Mouse (Mus musculus) neural tube, embryonic 12.5 days (tissue): ENCODE data around the gene Gm42517. TPM values are rescaled to one million over a fixed set of nuclear protein-coding genes. Genes with fewer than 3 reads are reported as not detected.
A peak's percentile ranks its signal among the peaks of the same experiment; 100 is the strongest.

Source experiments
- ATAC-seq: fragments of 200-750 bp; cut with Nextera tagmentation; 2 replicates; pipeline ENCODE4 v1.8.0; 2017; ENCODE audit warnings: low read depth, mild to moderate bottlenecking, moderate TSS enrichment, moderate library complexity; ENCODE audit not compliant: low FRiP score
- H3K27ac ChIP-seq: fragments of 300-500 bp; sonication (generic); 2 replicates; pipeline ENCODE4 v1.5.1; 2016
- H3K27me3 ChIP-seq: fragments of 300-500 bp; sonication (generic); replicated peaks from 2 replicates; pipeline ENCODE4 v1.6.1; 2016; ENCODE audit warnings: mild to moderate bottlenecking
- H3K36me3 ChIP-seq: fragments of 300-500 bp; sonication (generic); 2 replicates; pipeline ENCODE4 v1.6.1; 2016; ENCODE audit warnings: mild to moderate bottlenecking
- H3K4me1 ChIP-seq: fragments of 300-500 bp; sonication (generic); 2 replicates; pipeline ENCODE4 v1.6.1; 2016
- H3K4me2 ChIP-seq: fragments of 300-500 bp; sonication (generic); replicated peaks from 2 replicates; pipeline ENCODE4 v1.6.1; 2016; ENCODE audit warnings: mild to moderate bottlenecking
- H3K4me3 ChIP-seq: fragments of 300-500 bp; sonication (generic); 2 replicates; pipeline ENCODE4 v1.5.1; 2016
- H3K9ac ChIP-seq: fragments of 300-500 bp; sonication (generic); 2 replicates; pipeline ENCODE4 v1.6.1; 2016; ENCODE audit warnings: mild to moderate bottlenecking
- H3K9me3 ChIP-seq: fragments of 300-500 bp; sonication (generic); 2 replicates; pipeline ENCODE4 v1.6.1; 2016; ENCODE audit warnings: mild to moderate bottlenecking
- WGBS: fragments of 180-500 bp; shearing (Covaris S2); methylation state at CpG from one replicate; pipeline ENCODE4 v1.1.7; 2016; 5-methylcytosine and 5-hydroxymethylcytosine counted together
- polyA plus RNA-seq: library from polyadenylated mRNA; unstranded; fragments of >200 nt; fragmentation: Nextera tagmentation; extraction: Ambion mirVana; gene quantifications from 2 replicates; pipeline ENCODE4 v1.2.1, GENCODE M21; 2016

Gm42517 gene
- 0.45 and 0.51 TPM in 2 replicates for polyA plus RNA-seq

DNA sequence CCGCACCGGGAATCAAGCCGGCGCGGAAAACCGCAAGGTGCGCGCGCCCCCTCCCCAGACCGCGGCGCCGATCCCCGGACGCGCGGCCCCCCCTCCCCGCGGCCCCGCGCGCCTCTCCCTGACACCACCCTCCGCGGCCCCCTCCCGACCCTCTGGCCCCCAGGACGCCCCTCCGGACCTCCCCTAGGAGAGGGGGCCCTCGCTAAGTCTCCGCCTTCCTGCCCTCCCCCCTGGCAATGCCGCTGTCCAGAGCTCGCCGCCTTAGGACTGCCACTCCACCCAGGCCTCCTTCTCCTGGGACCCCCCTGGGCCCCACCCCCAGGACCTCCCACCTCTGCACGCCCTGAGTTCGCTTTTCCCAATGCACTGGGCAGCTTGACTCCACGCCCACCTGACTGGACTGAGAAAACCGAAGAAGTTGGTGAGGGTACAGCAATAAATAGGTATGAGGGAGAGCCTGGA, at the start of gene Gm42517:
TSS of gene Gm42517 (minus strand) at position 52 of the 462 bp plus-strand sequence.
- WGBS: under 1% methylated on average over 26 of the region's 36 CpGs
- 0 out of 2 replicates have a peak, but pooled peaks have one; percentile 2 for ATAC-seq
- Histone ChIP-seq H3K36me3 (no peaks in the 10 kb centered on the region), H3K9me3 (no peaks in the 10 kb centered on the region), H3K4me3 (peak within 1 kb of the TSS; percentile 55), H3K4me1 (peaks cover 27% of the 10 kb centered on the region), H3K9ac (peak within 1 kb of the TSS; percentile 56), H3K27me3 (peaks cover 93% of the 10 kb centered on the region), H3K4me2 (peak within 1 kb of the TSS; percentile 96), H3K27ac (no peak within 1 kb of the TSS)

DNA sequence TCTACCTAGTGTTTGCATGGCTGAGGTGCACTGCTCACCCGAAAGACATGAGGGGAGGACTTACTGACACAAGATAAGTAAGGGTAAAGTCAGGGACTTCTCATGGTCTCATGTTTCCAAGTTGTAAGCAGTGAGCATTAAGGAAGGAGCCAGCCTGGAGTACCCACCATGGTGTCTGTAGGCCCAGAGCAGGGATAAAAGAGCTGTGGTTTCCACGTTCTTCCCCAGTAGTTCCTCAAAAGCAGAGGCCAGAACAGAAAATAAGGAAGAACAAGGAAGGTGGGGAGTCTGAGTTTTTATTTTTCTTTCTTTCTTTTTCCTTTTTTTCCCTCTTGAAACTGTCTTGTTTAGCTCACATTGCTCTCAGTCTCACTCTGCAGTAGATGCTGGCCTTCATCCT, 47.0 kb upstream of the Gm42517 start:
- Histone ChIP-seq H3K36me3 (no peaks in the 10 kb centered on the region), H3K27ac (no peak overlapping the region), H3K9me3 (no peaks in the 10 kb centered on the region), H3K4me2 (no peak overlapping the region), H3K27me3 (no peaks in the 10 kb centered on the region), H3K4me3 (no peak overlapping the region), H3K4me1 (no peaks in the 10 kb centered on the region), H3K9ac (no peak overlapping the region)
- WGBS: 81% methylated on average over 2 of the region's 2 CpGs
- ATAC-seq: no peak

DNA sequence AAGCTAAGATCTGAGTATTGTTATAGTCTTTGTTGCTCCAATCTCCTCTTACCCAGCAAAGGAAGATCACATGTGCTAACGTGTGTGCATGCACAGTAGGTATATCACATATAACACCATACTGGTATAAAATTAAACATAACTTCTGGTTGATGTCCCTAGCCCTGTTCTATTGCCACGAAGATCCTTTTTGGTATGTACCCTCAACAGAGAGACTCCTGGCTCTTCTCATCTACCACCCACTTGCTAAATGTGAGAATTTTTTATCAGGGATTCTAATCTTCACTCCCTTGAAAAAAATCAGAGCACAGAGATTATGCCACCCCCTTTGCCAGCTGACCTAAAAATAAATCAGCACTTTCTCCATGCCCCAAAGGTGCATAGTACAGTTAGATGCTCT, 39.3 kb upstream of the Gm42517 start:
- Histone ChIP-seq H3K9ac (no peak overlapping the region), H3K27me3 (no peaks in the 10 kb centered on the region), H3K27ac (no peak overlapping the region), H3K36me3 (no peaks in the 10 kb centered on the region), H3K4me1 (no peaks in the 10 kb centered on the region), H3K4me2 (no peak overlapping the region), H3K4me3 (no peak overlapping the region), H3K9me3 (no peaks in the 10 kb centered on the region)
- ATAC-seq: no peak
- WGBS: 83% methylated on average over 2 of the region's 2 CpGs

DNA sequence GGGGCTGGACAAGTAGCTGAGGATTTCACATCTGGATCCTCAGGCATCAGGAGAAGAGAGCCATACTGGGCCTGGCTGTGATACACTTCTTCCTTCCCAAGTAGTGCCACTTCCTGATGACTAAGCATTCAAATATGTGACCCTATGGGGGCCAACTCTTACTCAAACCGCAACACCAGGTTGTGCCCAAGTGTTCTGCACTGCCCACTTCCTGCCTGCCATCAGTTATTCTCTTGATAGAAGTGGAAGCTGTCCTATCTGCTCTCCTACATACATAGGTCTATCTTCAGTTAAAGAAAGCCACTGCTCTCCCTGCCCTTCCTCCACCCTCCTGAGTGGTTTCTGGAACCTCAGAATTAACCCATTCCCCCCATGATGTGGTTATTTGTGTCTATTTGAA, 37.7 kb upstream of the Gm42517 start:
- H3K27ac ChIP-seq: no peak overlapping the region
- H3K9me3 ChIP-seq: no peaks in the 10 kb centered on the region
- H3K9ac ChIP-seq: no peak overlapping the region
- H3K4me2 ChIP-seq: no peak overlapping the region
- H3K4me3 ChIP-seq: no peak overlapping the region
- 83% methylated on average over 1 of the region's 1 CpGs for WGBS
- H3K4me1 ChIP-seq: no peaks in the 10 kb centered on the region
- ATAC-seq: no peak
- H3K36me3 ChIP-seq: no peaks in the 10 kb centered on the region
- H3K27me3 ChIP-seq: no peaks in the 10 kb centered on the region

DNA sequence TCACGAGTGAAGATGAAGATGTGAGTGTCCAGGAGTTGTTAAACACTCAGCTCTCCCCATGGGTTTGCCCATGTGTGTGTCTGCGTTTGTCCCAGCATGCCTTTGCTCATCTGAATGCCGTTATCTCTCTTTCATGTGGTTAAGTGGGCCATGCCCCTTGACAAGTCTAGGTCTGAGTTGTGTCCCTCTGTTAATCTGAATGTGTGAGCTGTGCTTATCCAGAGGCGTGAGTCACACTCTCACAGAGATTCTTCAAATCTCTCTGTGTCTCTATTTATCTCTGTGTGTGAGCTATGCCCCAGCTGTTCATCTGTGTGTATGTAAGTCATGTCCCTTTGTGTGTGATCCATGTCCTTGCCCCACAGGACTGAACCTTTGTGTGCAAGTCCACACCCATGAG, 35.7 kb upstream of the Gm42517 start:
- Histone ChIP-seq H3K9me3 (no peaks in the 10 kb centered on the region), H3K36me3 (no peaks in the 10 kb centered on the region), H3K9ac (no peak overlapping the region), H3K27ac (no peak overlapping the region), H3K4me3 (no peak overlapping the region), H3K27me3 (no peaks in the 10 kb centered on the region), H3K4me1 (no peaks in the 10 kb centered on the region), H3K4me2 (no peak overlapping the region)
- WGBS: 81% methylated on average over 4 of the region's 4 CpGs
- no peak for ATAC-seq

DNA sequence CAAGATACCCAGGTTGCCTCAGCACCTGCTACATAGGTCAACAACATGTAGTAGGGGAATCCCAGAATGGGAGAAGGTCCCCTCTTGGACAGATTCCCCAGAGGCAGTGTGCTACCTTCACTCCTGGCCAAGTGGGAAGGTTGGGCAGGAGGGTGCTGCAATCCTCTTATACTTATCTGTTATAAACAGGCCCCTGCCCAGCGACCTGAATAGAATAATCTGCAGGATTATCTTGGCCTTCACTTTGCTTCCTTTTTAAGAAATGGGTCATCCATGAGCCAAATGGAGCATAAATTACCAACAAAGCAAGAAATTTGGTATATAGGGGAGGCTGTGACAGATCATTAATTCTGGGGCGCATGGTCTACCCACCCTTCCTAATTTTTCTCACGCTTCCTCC, 22.0 kb upstream of the Gm42517 start:
- no peak for ATAC-seq
- no peak overlapping the region for H3K27ac ChIP-seq
- WGBS: 77% methylated on average over 3 of the region's 3 CpGs

DNA sequence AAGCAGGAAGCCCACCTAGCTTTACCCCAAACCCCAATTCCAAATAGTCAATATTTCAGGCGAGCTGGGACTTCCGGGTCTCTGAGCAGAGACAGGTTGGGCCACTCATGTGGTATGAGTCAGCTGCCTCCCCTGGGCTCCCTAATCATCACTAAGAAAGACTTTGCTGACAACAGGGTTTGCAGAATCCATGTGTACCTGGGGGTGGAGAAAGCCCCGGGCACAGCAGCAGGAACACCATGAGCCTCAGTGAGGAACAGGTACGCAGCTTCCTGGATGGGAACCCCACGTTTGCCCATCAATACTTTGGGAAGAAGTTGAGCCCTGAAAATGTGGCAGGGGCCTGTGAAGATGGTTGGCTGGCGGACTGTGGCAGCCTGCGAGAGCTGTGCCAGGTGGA, 20.5 kb upstream of the Gm42517 start, which contains the start of gene Pde6b:
TSS of gene Pde6b (plus strand) at position 191 of the 400 bp plus-strand sequence.
- Histone ChIP-seq H3K27ac (no peak within 1 kb of the TSS), H3K9ac (no peak within 1 kb of the TSS), H3K27me3 (no peaks in the 10 kb centered on the region), H3K4me3 (no peak within 1 kb of the TSS), H3K9me3 (no peaks in the 10 kb centered on the region), H3K4me1 (no peaks in the 10 kb centered on the region), H3K4me2 (no peak within 1 kb of the TSS), H3K36me3 (no peaks in the 10 kb centered on the region)
- WGBS: 83% methylated on average over 7 of the region's 7 CpGs
- ATAC-seq: no peak

More for the DNA sequence above, 22.0 kb upstream of the Gm42517 start:
- Histone ChIP-seq H3K9ac (no peak overlapping the region), H3K4me3 (no peak overlapping the region), H3K4me1 (no peaks in the 10 kb centered on the region), H3K36me3 (no peaks in the 10 kb centered on the region), H3K4me2 (no peak overlapping the region), H3K27me3 (no peaks in the 10 kb centered on the region), H3K9me3 (no peaks in the 10 kb centered on the region)

DNA sequence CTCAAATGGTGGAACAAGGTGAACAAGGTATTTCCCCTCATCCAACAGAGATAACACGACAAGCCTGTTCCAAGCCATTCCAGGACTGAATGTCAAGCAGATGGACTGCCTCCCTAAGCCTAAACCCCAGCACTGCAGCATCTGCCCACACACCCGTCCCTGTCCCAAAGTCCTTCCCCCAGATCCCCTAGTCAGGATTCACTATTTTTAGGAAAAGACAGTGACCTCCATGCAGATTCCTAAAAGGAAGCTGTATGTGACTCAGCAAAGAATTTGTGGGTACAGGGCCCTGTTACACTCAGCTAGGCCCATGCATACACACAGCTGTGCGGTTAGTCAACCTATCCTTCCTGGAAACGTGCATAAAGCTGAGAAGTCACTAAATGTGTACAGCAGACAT, 18.7 kb upstream of the Gm42517 start:
- Histone ChIP-seq H3K4me2 (no peak overlapping the region), H3K36me3 (no peaks in the 10 kb centered on the region), H3K27me3 (no peaks in the 10 kb centered on the region), H3K27ac (no peak overlapping the region), H3K4me3 (no peak overlapping the region), H3K9ac (no peak overlapping the region), H3K4me1 (no peaks in the 10 kb centered on the region), H3K9me3 (no peaks in the 10 kb centered on the region)
- ATAC-seq: no peak
- 74% methylated on average over 4 of the region's 4 CpGs for WGBS

DNA sequence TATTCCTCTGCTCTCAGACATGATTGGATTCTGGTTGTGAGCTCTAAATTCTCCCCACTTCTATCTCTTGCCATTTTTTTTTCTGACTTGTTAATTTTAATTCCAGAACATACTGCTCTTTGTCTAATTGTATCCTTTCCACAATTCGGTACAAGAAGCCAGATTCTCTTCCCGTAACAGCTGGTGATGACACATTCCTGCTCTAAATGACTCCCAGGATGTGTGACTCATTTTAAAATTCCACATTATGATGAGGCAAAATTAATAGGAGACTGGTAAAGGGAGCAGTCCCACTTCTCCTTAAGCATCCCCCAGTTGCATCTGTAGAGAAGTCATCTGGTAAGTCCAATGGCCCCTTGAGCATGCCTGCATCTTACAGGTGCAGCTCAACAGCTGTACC, 17.9 kb upstream of the Gm42517 start:
- no peaks in the 10 kb centered on the region for H3K27me3 ChIP-seq
- no peaks in the 10 kb centered on the region for H3K9me3 ChIP-seq
- no peak overlapping the region for H3K27ac ChIP-seq
- H3K4me2 ChIP-seq: no peak overlapping the region
- H3K4me1 ChIP-seq: no peaks in the 10 kb centered on the region
- no peak for ATAC-seq
- WGBS: 88% methylated on average over 2 of the region's 2 CpGs
- no peak overlapping the region for H3K9ac ChIP-seq
- no peak overlapping the region for H3K4me3 ChIP-seq
- H3K36me3 ChIP-seq: no peaks in the 10 kb centered on the region

DNA sequence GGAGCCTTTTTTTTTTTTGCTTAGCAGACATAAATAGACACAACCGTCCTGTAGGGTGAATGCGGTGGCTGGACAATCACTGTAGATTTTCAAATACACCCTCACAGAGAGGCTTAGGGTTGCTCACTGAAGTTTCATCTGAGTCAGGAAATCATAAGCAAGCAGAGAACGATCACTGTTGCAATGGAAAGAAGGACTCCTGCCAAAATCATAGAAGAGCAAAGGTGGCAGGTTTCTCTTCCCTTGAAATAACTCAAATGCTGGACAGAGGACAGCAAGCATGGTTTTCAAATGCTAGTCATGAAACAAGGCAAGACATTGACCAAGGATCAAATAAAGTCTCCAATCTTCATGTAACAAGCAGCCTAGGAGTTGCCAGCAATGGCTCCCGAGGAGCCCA, 10.6 kb upstream of the Gm42517 start:
- no peak overlapping the region for H3K4me3 ChIP-seq
- H3K36me3 ChIP-seq: no peaks in the 10 kb centered on the region
- ATAC-seq: no peak
- H3K9ac ChIP-seq: no peak overlapping the region
- WGBS: 93% methylated on average over 4 of the region's 4 CpGs
- no peak overlapping the region for H3K4me2 ChIP-seq
- no peak overlapping the region for H3K27ac ChIP-seq
- H3K27me3 ChIP-seq: 0 out of 2 replicates have a peak, but pooled peaks cover 4% of the 10 kb centered on the region
- no peaks in the 10 kb centered on the region for H3K9me3 ChIP-seq
- no peaks in the 10 kb centered on the region for H3K4me1 ChIP-seq

DNA sequence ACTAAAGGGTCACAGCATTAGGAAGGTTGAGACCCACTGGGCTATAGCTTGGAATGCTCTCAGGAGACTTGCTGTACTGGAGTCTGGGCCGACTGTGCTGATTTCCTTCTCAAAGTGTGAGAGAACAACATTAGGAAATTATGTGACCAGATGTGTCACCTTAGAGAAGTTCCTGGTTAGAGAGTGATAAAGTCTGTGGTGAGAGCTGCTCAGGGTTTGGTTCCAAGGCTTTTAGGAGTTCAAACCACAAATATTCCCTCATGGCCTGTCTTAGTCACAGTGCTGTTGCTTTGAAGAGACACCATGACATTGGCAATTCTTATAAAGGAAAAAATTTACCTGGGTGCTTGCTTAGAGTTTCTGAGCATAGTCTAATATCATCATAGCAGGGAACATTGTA, 8.3 kb upstream of the Gm42517 start:
- no peak overlapping the region for H3K27ac ChIP-seq
- H3K9ac ChIP-seq: no peak overlapping the region
- no peak overlapping the region for H3K4me2 ChIP-seq
- no peak for ATAC-seq
- WGBS: 57% methylated on average over 1 of the region's 1 CpGs
- H3K36me3 ChIP-seq: no peaks in the 10 kb centered on the region
- no peak overlapping the region for H3K4me3 ChIP-seq
- no peaks in the 10 kb centered on the region for H3K9me3 ChIP-seq
- no peaks in the 10 kb centered on the region for H3K4me1 ChIP-seq
- H3K27me3 ChIP-seq: peaks cover 19% of the 10 kb centered on the region

DNA sequence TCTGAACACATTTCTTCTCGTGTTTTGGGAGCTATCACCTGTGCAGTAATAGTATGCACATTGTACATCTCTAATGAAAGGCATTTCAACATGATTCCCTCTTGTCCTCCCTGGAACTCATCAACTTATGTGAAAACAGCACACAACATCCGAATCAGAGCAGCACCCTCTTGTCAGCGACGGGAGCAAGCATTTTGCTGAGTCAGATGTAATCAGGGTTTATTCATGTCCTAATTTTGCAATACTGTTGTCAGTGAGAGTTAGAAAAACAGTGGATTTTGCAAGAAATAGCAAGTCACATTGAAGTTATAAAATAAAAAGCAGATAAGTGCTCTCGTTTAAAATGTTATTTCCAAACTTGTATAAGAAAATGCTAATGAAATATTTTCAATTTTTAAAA, 6.4 kb upstream of the Gm42517 start:
- H3K27me3 ChIP-seq: peaks cover 38% of the 10 kb centered on the region
- H3K9me3 ChIP-seq: no peaks in the 10 kb centered on the region
- H3K27ac ChIP-seq: no peak overlapping the region
- no peak overlapping the region for H3K4me2 ChIP-seq
- no peaks in the 10 kb centered on the region for H3K36me3 ChIP-seq
- no peak overlapping the region for H3K9ac ChIP-seq
- 74% methylated on average over 5 of the region's 5 CpGs for WGBS
- no peak for ATAC-seq
- peaks cover 4% of the 10 kb centered on the region for H3K4me1 ChIP-seq
- H3K4me3 ChIP-seq: no peak overlapping the region

DNA sequence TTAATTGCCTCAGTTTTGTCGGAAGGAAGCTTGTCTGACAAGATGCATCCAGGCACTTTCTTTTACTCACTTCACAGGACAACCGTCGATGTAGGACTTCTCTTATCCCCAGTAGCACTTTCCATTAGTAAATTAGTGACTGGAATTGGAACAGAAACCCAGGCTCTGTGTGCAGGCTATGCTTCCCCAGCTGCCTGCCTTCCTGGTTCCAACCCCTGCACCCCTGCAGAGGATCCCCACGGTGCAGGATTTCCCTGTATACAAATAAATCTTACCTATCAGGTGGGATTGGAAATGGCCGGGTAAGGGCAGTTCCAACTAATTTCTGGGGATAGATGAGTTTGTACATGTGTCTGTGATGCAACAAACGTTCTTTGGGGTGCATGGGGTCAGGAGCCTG, 2.2 kb upstream of the Gm42517 start:
- Histone ChIP-seq H3K4me3 (no peak overlapping the region), H3K9me3 (no peaks in the 10 kb centered on the region), H3K4me2 (no peak overlapping the region), H3K27ac (no peak overlapping the region), H3K36me3 (no peaks in the 10 kb centered on the region), H3K9ac (no peak overlapping the region), H3K27me3 (peaks cover 78% of the 10 kb centered on the region), H3K4me1 (peaks cover 27% of the 10 kb centered on the region)
- ATAC-seq: no peak
- 1% methylated on average over 6 of the region's 6 CpGs for WGBS
